Mouse (Mus musculus) bone marrow, adult 2 months (tissue): Measurements from ENCODE around the gene BC030867.

ENCODE experiments used
- CTCF ChIP-seq: fragments of 200-500 bp; IDR thresholded peaks from 2 replicates; pipeline ENCODE4 v1.5.1; 2011; ENCODE audit warnings: low read length, control low read depth; ENCODE audit not compliant: control insufficient read depth, insufficient read depth
- POLR2A ChIP-seq: fragments of 200-500 bp; IDR thresholded peaks from 2 replicates; pipeline ENCODE4 v1.6.1; 2011; ENCODE audit warnings: low read depth, mild to moderate bottlenecking, control low read depth, low read length, borderline replicate concordance; ENCODE audit not compliant: control insufficient read depth

DNA sequence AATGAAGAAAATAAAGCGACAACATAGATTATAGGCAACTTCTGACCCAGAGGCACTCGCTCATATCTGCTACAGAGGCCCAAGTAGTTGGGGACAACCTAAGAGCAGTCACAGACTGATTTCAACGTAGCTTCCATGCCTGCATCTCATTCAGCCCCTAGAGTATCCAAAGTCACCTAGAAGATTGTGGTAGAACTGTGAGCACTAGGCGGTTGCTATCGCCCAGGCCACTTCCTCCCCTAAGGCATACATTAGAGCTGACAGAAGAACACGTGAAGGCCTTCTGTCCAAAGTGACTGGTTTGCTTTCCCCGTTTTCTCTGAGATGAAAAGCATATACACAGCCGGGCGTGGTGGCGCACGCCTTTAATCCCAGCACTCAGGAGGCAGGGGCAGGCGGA lies 65.6 kb downstream of the BC030867 start:
- no peak for TF ChIP-seq CTCF
- no peak for TF ChIP-seq POLR2A
